Mouse (Mus musculus): ENCODE measurements around the gene Hmgcll1. TPM values are rescaled to one million over a fixed set of nuclear protein-coding genes. Genes with fewer than 3 reads are reported as not detected.
"Not testable (repeated sequence)": the region's sequence is repeated elsewhere in the genome, so short reads cannot be mapped to it uniquely, and the experiment has no call there.

Gene Hmgcll1
- polyA plus RNA-seq, 1 experiment from 2014 or later, result 0.18 TPM

GRCm38 (mm10) chr9:76060935-76061334 is 46.3 kb downstream of the Hmgcll1 start:
- DNase-seq (ENCODE audit: low spot score), result no peak

- DNase-seq (ENCODE audit: low spot score), result no peak
Observed at GRCm38 (mm10) chr9:76061492-76061891, 46.8 kb downstream of the Hmgcll1 start.

- no peak for DNase-seq (ENCODE audit: low spot score)
Observed at GRCm38 (mm10) chr9:76064164-76064563, 49.5 kb downstream of the Hmgcll1 start.

- no peak for DNase-seq (ENCODE audit: low spot score)
Observed at GRCm38 (mm10) chr9:76091561-76091960, 76.9 kb downstream of the Hmgcll1 start.

GRCm38 (mm10) chr9:76097221-76097620 is 82.6 kb downstream of the Hmgcll1 start:
- no peak for DNase-seq (ENCODE audit: low spot score)

GRCm38 (mm10) chr9:76099981-76100380 is 85.3 kb downstream of the Hmgcll1 start:
- DNase-seq (ENCODE audit: low spot score), result no peak

- DNase-seq (ENCODE audit: low spot score), result not testable (repeated sequence)
Observed at GRCm38 (mm10) chr9:76104416-76104815, 89.8 kb downstream of the Hmgcll1 start.

- DNase-seq (ENCODE audit: low spot score), result no peak
Observed at GRCm38 (mm10) chr9:76104846-76105245, 90.2 kb downstream of the Hmgcll1 start.

- DNase-seq (ENCODE audit: low spot score), result peak; percentile 4
Observed at GRCm38 (mm10) chr9:76122888-76123287, 108.2 kb downstream of the Hmgcll1 start.

- DNase-seq (ENCODE audit: low spot score), result no peak
Observed at GRCm38 (mm10) chr9:76124249-76124648, 109.6 kb downstream of the Hmgcll1 start.

GRCm38 (mm10) chr9:76129353-76129752 is 114.7 kb downstream of the Hmgcll1 start:
- no peak for DNase-seq (ENCODE audit: low spot score)

- no peak for DNase-seq (ENCODE audit: low spot score)
Observed at GRCm38 (mm10) chr9:76134042-76134441, 119.4 kb downstream of the Hmgcll1 start.

GRCm38 (mm10) chr9:76138378-76139109 is 123.9 kb downstream of the Hmgcll1 start:
- no peak for DNase-seq (ENCODE audit: low spot score)

GRCm38 (mm10) chr9:76145593-76145992 is 130.9 kb downstream of the Hmgcll1 start:
- no peak for DNase-seq (ENCODE audit: low spot score)

- DNase-seq (ENCODE audit: low spot score), result no peak
Observed at GRCm38 (mm10) chr9:76162446-76162845, 147.8 kb downstream of the Hmgcll1 start.

GRCm38 (mm10) chr9:76168355-76168754 is 153.7 kb downstream of the Hmgcll1 start:
- no peak for DNase-seq (ENCODE audit: low spot score)

GRCm38 (mm10) chr9:76172686-76173295 is 158.1 kb downstream of the Hmgcll1 start:
- DNase-seq (ENCODE audit: low spot score), result no peak

GRCm38 (mm10) chr9:76179221-76179620 is 164.6 kb downstream of the Hmgcll1 start:
- DNase-seq (ENCODE audit: low spot score), result no peak

Other genes with a start within 250 kb of the Hmgcll1 start
- 0.39 and 0.43 TPM in 2 replicates for gene Bmp5, start 239.5 kb upstream of the Hmgcll1 start, polyA plus RNA-seq (2015; fragmentation: Nextera tagmentation; extraction: Ambion mirVana)
- gene Gfral, start 198.8 kb downstream of the Hmgcll1 start, polyA plus RNA-seq (2015; fragmentation: Nextera tagmentation; extraction: Ambion mirVana), result not detected in 2 replicates

Data from thymus, postnatal 0 days (tissue).